Mouse (Mus musculus): Measurements from ENCODE around the gene Utp14a. TPM values are rescaled to one million over a fixed set of nuclear protein-coding genes. Genes with fewer than 3 reads are reported as not detected.

The Utp14a gene
- polyA plus RNA-seq, 1 experiment from 2014 or later, result 21.4 TPM

DNA sequence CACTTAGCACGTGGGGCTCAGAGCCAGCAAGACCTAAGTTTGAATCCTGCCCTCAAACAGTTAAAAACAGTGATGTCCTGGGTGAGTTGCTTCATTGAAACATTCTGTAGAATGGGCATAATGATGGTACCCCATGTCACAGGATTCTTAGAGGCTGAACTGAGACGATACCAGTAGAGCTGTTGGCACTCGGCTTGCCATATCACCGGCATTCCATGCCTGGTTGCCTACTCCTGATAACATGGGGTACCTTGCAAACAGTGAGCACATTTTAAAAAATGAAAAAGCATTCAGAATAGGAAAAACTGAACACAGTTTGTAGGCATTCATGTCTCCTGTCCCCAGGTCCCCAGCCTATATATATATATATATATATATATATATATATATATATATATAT lies 31.3 kb downstream of the Utp14a start:
- no peaks in the 10 kb centered on the region for H3K4me1 ChIP-seq (ENCODE audit: control insufficient read depth, insufficient read depth, low read length)
- H3K9me3 ChIP-seq (ENCODE audit: control insufficient read depth, low read length), result no peaks in the 10 kb centered on the region
- WGBS, result 71% methylated on average over 4 of the region's 4 CpGs
- H3K4me2 ChIP-seq, result no peak overlapping the region
- H3K9ac ChIP-seq (ENCODE audit: low read length), result no peak overlapping the region
- no peaks in the 10 kb centered on the region for H3K27me3 ChIP-seq (ENCODE audit: control insufficient read depth, insufficient read depth, low read length)
- no peak overlapping the region for H3K27ac ChIP-seq (ENCODE audit: low read depth, low read length)
- no peak for ATAC-seq (ENCODE audit: low FRiP score)
- H3K4me3 ChIP-seq (ENCODE audit: low read depth, low read length), result no peak overlapping the region
- H3K36me3 ChIP-seq (ENCODE audit: control insufficient read depth, insufficient read depth, low read length), result no peaks in the 10 kb centered on the region
- no peak for DNase-seq (ENCODE audit: low spot score, missing footprints)

DNA sequence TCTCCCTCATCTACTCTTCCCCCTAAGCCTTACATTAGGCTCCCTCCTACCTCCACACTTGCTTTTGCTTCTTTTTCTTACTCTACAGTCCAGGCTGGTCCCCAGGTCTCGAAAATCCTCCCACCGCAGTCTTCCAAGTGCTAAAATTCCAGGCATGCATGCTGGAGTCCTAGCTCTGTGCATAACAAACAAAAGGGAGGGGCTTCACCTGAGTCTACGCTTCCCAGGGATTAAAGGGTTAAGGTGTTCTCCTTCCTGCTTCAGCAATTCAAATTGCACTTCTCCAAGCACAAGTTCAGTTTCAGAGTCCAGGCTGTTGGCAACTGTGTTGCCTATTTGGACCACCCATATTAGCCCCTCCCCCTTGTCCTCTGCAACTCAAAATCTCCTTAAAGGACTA lies 34.8 kb downstream of the Utp14a start:
- no peaks in the 10 kb centered on the region for H3K9me3 ChIP-seq (ENCODE audit: control insufficient read depth, low read length)
- H3K9ac ChIP-seq (ENCODE audit: low read length), result no peak overlapping the region
- 47% methylated on average over 3 of the region's 3 CpGs for WGBS
- H3K4me3 ChIP-seq (ENCODE audit: low read depth, low read length), result no peak overlapping the region
- H3K36me3 ChIP-seq (ENCODE audit: control insufficient read depth, insufficient read depth, low read length), result no peaks in the 10 kb centered on the region
- H3K4me2 ChIP-seq, result no peak overlapping the region
- ATAC-seq (ENCODE audit: low FRiP score) (no peak), DNase-seq (ENCODE audit: low spot score, missing footprints) (no peak)
- no peaks in the 10 kb centered on the region for H3K27me3 ChIP-seq (ENCODE audit: control insufficient read depth, insufficient read depth, low read length)
- no peak overlapping the region for H3K27ac ChIP-seq (ENCODE audit: low read depth, low read length)
- no peaks in the 10 kb centered on the region for H3K4me1 ChIP-seq (ENCODE audit: control insufficient read depth, insufficient read depth, low read length)

DNA sequence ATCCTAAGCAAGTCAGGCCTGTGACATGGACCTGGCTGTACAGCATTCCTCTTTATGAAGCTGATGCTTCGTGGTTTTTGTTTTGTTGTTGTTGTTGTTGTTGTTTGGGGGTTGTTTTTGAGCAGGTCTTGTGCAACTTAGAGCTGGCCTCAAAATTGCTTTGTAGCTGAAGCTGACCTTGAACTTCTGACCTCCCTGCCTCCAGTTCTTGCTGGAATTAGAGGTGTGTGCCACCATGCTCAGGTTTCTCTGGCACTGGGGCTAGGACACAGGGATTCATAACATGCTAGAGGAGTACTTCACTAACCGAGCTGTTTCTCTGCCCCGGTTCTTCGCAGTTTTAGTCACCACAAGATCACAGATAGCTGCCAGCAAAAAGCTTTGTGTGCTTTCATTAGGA lies 48.7 kb downstream of the Utp14a start:
- H3K9me3 ChIP-seq (ENCODE audit: control insufficient read depth, low read length), result no peaks in the 10 kb centered on the region
- no peak overlapping the region for H3K9ac ChIP-seq (ENCODE audit: low read length)
- DNase-seq (ENCODE audit: low spot score, missing footprints) (no peak), ATAC-seq (ENCODE audit: low FRiP score) (no peak)
- H3K27ac ChIP-seq (ENCODE audit: low read depth, low read length), result no peak overlapping the region
- H3K4me3 ChIP-seq (ENCODE audit: low read depth, low read length), result no peak overlapping the region
- H3K27me3 ChIP-seq (ENCODE audit: control insufficient read depth, insufficient read depth, low read length), result no peaks in the 10 kb centered on the region
- no peak overlapping the region for H3K4me2 ChIP-seq
- 71% methylated on average over 4 of the region's 4 CpGs for WGBS
- no peaks in the 10 kb centered on the region for H3K4me1 ChIP-seq (ENCODE audit: control insufficient read depth, insufficient read depth, low read length)
- H3K36me3 ChIP-seq (ENCODE audit: control insufficient read depth, insufficient read depth, low read length), result no peaks in the 10 kb centered on the region

- no peaks in the 10 kb centered on the region for H3K36me3 ChIP-seq (ENCODE audit: control insufficient read depth, insufficient read depth, low read length)
- peak; percentile 87 for DNase-seq (ENCODE audit: low spot score, missing footprints)
- H3K27ac ChIP-seq (ENCODE audit: low read depth, low read length), result no peak overlapping the region
- peak overlapping the region; percentile 36 for H3K4me2 ChIP-seq
- H3K9ac ChIP-seq (ENCODE audit: low read length), result no peak overlapping the region
- no peaks in the 10 kb centered on the region for H3K27me3 ChIP-seq (ENCODE audit: control insufficient read depth, insufficient read depth, low read length)
- no peaks in the 10 kb centered on the region for H3K4me1 ChIP-seq (ENCODE audit: control insufficient read depth, insufficient read depth, low read length)
- H3K9me3 ChIP-seq (ENCODE audit: control insufficient read depth, low read length), result no peaks in the 10 kb centered on the region
- peak; percentile 41; the same call in 1 of the 2 replicates for ATAC-seq (ENCODE audit: low FRiP score)
- no peak overlapping the region for H3K4me3 ChIP-seq (ENCODE audit: low read depth, low read length)
- WGBS, result 24% methylated on average over 19 of the region's 26 CpGs
These were observed 54.2 kb downstream of the Utp14a start for GRCm38 (mm10) chrX:48310706-48311517.

DNA sequence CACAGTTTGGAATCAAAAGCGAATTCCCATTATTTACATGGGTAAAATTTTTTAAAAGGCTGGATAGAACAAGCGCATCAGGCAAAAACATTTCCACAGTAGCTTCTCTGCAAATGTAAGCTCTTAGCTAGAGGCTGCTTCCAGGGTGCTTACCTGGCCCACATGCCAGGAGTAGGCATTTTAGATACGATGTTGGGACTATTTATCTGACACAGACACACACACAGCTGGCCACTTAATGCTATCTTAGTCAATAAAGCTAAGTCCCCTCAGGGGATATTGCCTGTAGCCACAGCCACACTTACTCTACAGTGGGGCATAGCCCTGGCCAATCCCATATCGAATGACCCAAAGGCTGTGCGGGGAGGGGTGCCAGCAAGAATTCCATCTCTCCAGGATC lies 55.1 kb downstream of the Utp14a start:
- Histone ChIP-seq H3K4me3 (ENCODE audit: low read depth, low read length) (no peak overlapping the region), H3K9ac (ENCODE audit: low read length) (no peak overlapping the region), H3K36me3 (ENCODE audit: control insufficient read depth, insufficient read depth, low read length) (no peaks in the 10 kb centered on the region), H3K9me3 (ENCODE audit: control insufficient read depth, low read length) (no peaks in the 10 kb centered on the region), H3K4me1 (ENCODE audit: control insufficient read depth, insufficient read depth, low read length) (no peaks in the 10 kb centered on the region), H3K27ac (ENCODE audit: low read depth, low read length) (no peak overlapping the region), H3K27me3 (ENCODE audit: control insufficient read depth, insufficient read depth, low read length) (no peaks in the 10 kb centered on the region), H3K4me2 (no peak overlapping the region)
- WGBS, result 75% methylated on average over 5 of the region's 5 CpGs
- no peak for DNase-seq (ENCODE audit: low spot score, missing footprints)
- ATAC-seq (ENCODE audit: low FRiP score), result no peak

DNA sequence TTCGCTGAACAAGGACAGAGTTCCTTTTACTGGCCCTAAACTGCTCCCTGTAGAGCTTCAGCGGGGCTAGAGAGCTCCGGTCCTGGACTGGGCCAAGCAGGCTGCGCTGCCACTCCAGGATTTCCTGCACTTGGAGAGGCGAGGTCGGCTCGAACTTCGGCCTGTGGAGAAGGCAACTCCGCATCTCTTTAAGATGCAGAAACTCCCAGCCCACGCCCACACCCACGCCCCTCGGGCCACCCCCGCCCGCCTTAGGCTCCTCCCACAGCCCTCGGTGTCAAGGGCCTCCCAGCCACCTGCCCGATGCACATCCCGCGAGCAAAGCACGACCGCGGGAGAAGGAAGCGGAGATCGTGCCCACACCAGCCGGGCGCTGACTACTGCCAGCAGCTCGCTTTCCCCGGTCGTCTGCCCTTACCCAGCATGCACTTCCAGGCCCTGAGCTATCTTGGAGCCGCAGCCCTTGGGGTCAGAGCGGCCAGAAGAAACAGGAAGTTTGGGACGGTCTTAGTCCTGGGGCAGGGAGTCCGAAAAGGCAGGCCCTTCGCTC lies 57.9 kb downstream of the Utp14a start:
- 13% methylated on average over 31 of the region's 33 CpGs for WGBS
- Histone ChIP-seq H3K4me3 (ENCODE audit: low read depth, low read length) (peak overlapping the region; percentile 36), H3K4me1 (ENCODE audit: control insufficient read depth, insufficient read depth, low read length) (no peaks in the 10 kb centered on the region), H3K27ac (ENCODE audit: low read depth, low read length) (no peak overlapping the region), H3K9ac (ENCODE audit: low read length) (peak overlapping the region; percentile 47), H3K36me3 (ENCODE audit: control insufficient read depth, insufficient read depth, low read length) (no peaks in the 10 kb centered on the region), H3K9me3 (ENCODE audit: control insufficient read depth, low read length) (no peaks in the 10 kb centered on the region), H3K27me3 (ENCODE audit: control insufficient read depth, insufficient read depth, low read length) (peaks cover 2% of the 10 kb centered on the region; the same call in 1 of the 2 replicates), H3K4me2 (peak overlapping the region; percentile 51)
- DNase-seq (ENCODE audit: low spot score, missing footprints), result peak; percentile 94
- ATAC-seq (ENCODE audit: low FRiP score), result peak; percentile 86

GRCm38 (mm10) chrX:48317444-48317843 lies 60.8 kb downstream of the Utp14a start:
- Histone ChIP-seq H3K27ac (ENCODE audit: low read depth, low read length) (no peak overlapping the region), H3K4me3 (ENCODE audit: low read depth, low read length) (no peak overlapping the region), H3K9ac (ENCODE audit: low read length) (no peak overlapping the region), H3K27me3 (ENCODE audit: control insufficient read depth, insufficient read depth, low read length) (peaks cover 2% of the 10 kb centered on the region; the same call in 1 of the 2 replicates), H3K9me3 (ENCODE audit: control insufficient read depth, low read length) (no peaks in the 10 kb centered on the region), H3K4me1 (ENCODE audit: control insufficient read depth, insufficient read depth, low read length) (no peaks in the 10 kb centered on the region), H3K36me3 (ENCODE audit: control insufficient read depth, insufficient read depth, low read length) (no peaks in the 10 kb centered on the region), H3K4me2 (no peak overlapping the region)
- WGBS, result 61% methylated on average over 3 of the region's 3 CpGs
- DNase-seq (ENCODE audit: low spot score, missing footprints), result no peak
- no peak for ATAC-seq (ENCODE audit: low FRiP score)

DNA sequence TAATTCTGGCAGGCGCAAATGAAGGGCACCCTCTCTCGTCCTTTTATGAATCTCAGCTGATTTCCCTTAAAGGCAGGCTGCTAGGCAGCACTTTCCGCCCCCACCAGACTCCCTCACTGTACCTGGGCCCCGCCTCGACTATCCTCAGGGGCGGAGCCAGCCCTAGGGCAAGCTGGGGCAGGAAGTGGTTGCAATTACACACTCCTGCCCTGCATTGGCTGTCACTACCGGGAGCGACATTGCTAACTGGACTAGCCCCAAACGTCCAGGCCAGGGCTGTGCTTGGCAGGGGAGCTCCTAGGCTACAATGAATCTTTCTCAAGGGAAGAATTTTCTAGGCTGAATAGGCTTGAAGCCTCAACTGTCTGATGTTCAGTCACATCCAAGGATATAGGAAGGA lies 61.5 kb downstream of the Utp14a start:
- Histone ChIP-seq H3K36me3 (ENCODE audit: control insufficient read depth, insufficient read depth, low read length) (no peaks in the 10 kb centered on the region), H3K4me1 (ENCODE audit: control insufficient read depth, insufficient read depth, low read length) (no peaks in the 10 kb centered on the region), H3K9ac (ENCODE audit: low read length) (no peak overlapping the region), H3K9me3 (ENCODE audit: control insufficient read depth, low read length) (no peaks in the 10 kb centered on the region), H3K27me3 (ENCODE audit: control insufficient read depth, insufficient read depth, low read length) (peaks cover 2% of the 10 kb centered on the region; the same call in 1 of the 2 replicates), H3K4me2 (no peak overlapping the region), H3K27ac (ENCODE audit: low read depth, low read length) (no peak overlapping the region), H3K4me3 (ENCODE audit: low read depth, low read length) (no peak overlapping the region)
- ATAC-seq (ENCODE audit: low FRiP score), result no peak
- 27% methylated on average over 9 of the region's 9 CpGs for WGBS
- no peak for DNase-seq (ENCODE audit: low spot score, missing footprints)

All from midbrain, embryonic 11.5 days (tissue).